Mouse (Mus musculus): ENCODE measurements around the gene Gm47959. TPM values are rescaled to one million over a fixed set of nuclear protein-coding genes. Genes with fewer than 3 reads are reported as not detected.
"Not testable (repeated sequence)": the region's sequence is repeated elsewhere in the genome, so short reads cannot be mapped to it uniquely, and the experiment has no call there.

Gene Gm47959
- not detected in 2 replicates for polyA plus RNA-seq (2015; fragmentation: Nextera tagmentation; extraction: Ambion mirVana)

GRCm38 (mm10) chr1:83000306-83000705, at the start of gene Gm47959:
Gm47959 (plus strand) TSS chr1:83000548.
- H3K9ac ChIP-seq (replicated peaks; ENCODE audit: low read length); H3K4me3 ChIP-seq (ENCODE audit: low read length); H3K27ac ChIP-seq (ENCODE audit: low read length); H3K4me1 ChIP-seq (ENCODE audit: insufficient read depth, low read length); ATAC-seq (ENCODE audit: low FRiP score, low TSS enrichment); H3K36me3 ChIP-seq (ENCODE audit: insufficient read depth, low read length); H3K9me3 ChIP-seq (ENCODE audit: low read length); H3K4me2 ChIP-seq (replicated peaks; ENCODE audit: low read depth, low read length); H3K27me3 ChIP-seq (ENCODE audit: insufficient read depth, low read length): not testable (repeated sequence)
- 98% methylated on average over 8 of the region's 9 CpGs for WGBS

- not testable (repeated sequence) for H3K4me3 ChIP-seq (ENCODE audit: low read length); ATAC-seq (ENCODE audit: low FRiP score, low TSS enrichment); H3K9ac ChIP-seq (replicated peaks; ENCODE audit: low read length)
These were observed 44.4 kb upstream of the Gm47959 start, which contains the start of gene Gm7544 for GRCm38 (mm10) chr1:82955913-82956312. Gm7544 (minus strand) TSS chr1:82956013.

GRCm38 (mm10) chr1:82959870-82960385, 40.4 kb upstream of the Gm47959 start, which contains the start of gene Gm47955:
Gm47955 (plus strand) TSS chr1:82960286.
- H3K36me3 ChIP-seq (ENCODE audit: insufficient read depth, low read length) = no peaks in the 10 kb centered on the region
- 80% methylated on average over 7 of the region's 11 CpGs for WGBS
- H3K4me1 ChIP-seq (ENCODE audit: insufficient read depth, low read length) = no peaks in the 10 kb centered on the region
- H3K4me2 ChIP-seq (replicated peaks; ENCODE audit: low read depth, low read length) = no peak within 1 kb of the TSS
- no peak for ATAC-seq (ENCODE audit: low FRiP score, low TSS enrichment)
- no peak within 1 kb of the TSS for H3K9ac ChIP-seq (replicated peaks; ENCODE audit: low read length)
- no peaks in the 10 kb centered on the region for H3K9me3 ChIP-seq (ENCODE audit: low read length)
- H3K27ac ChIP-seq (ENCODE audit: low read length) = no peak within 1 kb of the TSS
- no peaks in the 10 kb centered on the region for H3K27me3 ChIP-seq (ENCODE audit: insufficient read depth, low read length)
- H3K4me3 ChIP-seq (ENCODE audit: low read length) = no peak within 1 kb of the TSS

More at GRCm38 (mm10) chr1:82955913-82956312, 44.4 kb upstream of the Gm47959 start, which contains the start of gene Gm7544:
- H3K36me3 ChIP-seq (ENCODE audit: insufficient read depth, low read length); H3K27ac ChIP-seq (ENCODE audit: low read length); H3K9me3 ChIP-seq (ENCODE audit: low read length); H3K4me1 ChIP-seq (ENCODE audit: insufficient read depth, low read length); H3K4me2 ChIP-seq (replicated peaks; ENCODE audit: low read depth, low read length); H3K27me3 ChIP-seq (ENCODE audit: insufficient read depth, low read length): not testable (repeated sequence)

GRCm38 (mm10) chr1:82966413-82966812, 33.9 kb upstream of the Gm47959 start:
- no peaks in the 10 kb centered on the region for H3K4me1 ChIP-seq (ENCODE audit: insufficient read depth, low read length)
- WGBS = 70% methylated on average over 3 of the region's 3 CpGs
- no peak for ATAC-seq (ENCODE audit: low FRiP score, low TSS enrichment)
- no peak overlapping the region for H3K9ac ChIP-seq (replicated peaks; ENCODE audit: low read length)
- H3K9me3 ChIP-seq (ENCODE audit: low read length) = no peaks in the 10 kb centered on the region
- no peaks in the 10 kb centered on the region for H3K27me3 ChIP-seq (ENCODE audit: insufficient read depth, low read length)
- H3K4me3 ChIP-seq (ENCODE audit: low read length) = no peak overlapping the region
- no peaks in the 10 kb centered on the region for H3K36me3 ChIP-seq (ENCODE audit: insufficient read depth, low read length)
- H3K27ac ChIP-seq (ENCODE audit: low read length) = no peak overlapping the region
- no peak overlapping the region for H3K4me2 ChIP-seq (replicated peaks; ENCODE audit: low read depth, low read length)

GRCm38 (mm10) chr1:82972046-82972445, 28.3 kb upstream of the Gm47959 start:
- Histone ChIP-seq H3K27me3 (ENCODE audit: insufficient read depth, low read length) (no peaks in the 10 kb centered on the region), H3K9ac (replicated peaks; ENCODE audit: low read length) (no peak overlapping the region), H3K4me2 (replicated peaks; ENCODE audit: low read depth, low read length) (no peak overlapping the region), H3K9me3 (ENCODE audit: low read length) (no peaks in the 10 kb centered on the region), H3K36me3 (ENCODE audit: insufficient read depth, low read length) (no peaks in the 10 kb centered on the region), H3K4me3 (ENCODE audit: low read length) (no peak overlapping the region), H3K27ac (ENCODE audit: low read length) (no peak overlapping the region), H3K4me1 (ENCODE audit: insufficient read depth, low read length) (no peaks in the 10 kb centered on the region)
- ATAC-seq (ENCODE audit: low FRiP score, low TSS enrichment) = peak; percentile 61; the same call in 1 of the 2 replicates
- WGBS = 50% methylated on average over 4 of the region's 4 CpGs

- H3K27me3 ChIP-seq (ENCODE audit: insufficient read depth, low read length) = no peaks in the 10 kb centered on the region
- H3K4me1 ChIP-seq (ENCODE audit: insufficient read depth, low read length) = no peaks in the 10 kb centered on the region
- no peak overlapping the region for H3K27ac ChIP-seq (ENCODE audit: low read length)
- no peak overlapping the region for H3K9ac ChIP-seq (replicated peaks; ENCODE audit: low read length)
- no peak overlapping the region for H3K4me2 ChIP-seq (replicated peaks; ENCODE audit: low read depth, low read length)
- WGBS = 74% methylated on average over 1 of the region's 1 CpGs
- no peak for ATAC-seq (ENCODE audit: low FRiP score, low TSS enrichment)
- H3K36me3 ChIP-seq (ENCODE audit: insufficient read depth, low read length) = no peaks in the 10 kb centered on the region
- no peak overlapping the region for H3K4me3 ChIP-seq (ENCODE audit: low read length)
- no peaks in the 10 kb centered on the region for H3K9me3 ChIP-seq (ENCODE audit: low read length)
These were observed 27.1 kb upstream of the Gm47959 start for GRCm38 (mm10) chr1:82973244-82973643.

- Histone ChIP-seq H3K4me1 (ENCODE audit: insufficient read depth, low read length) (no peaks in the 10 kb centered on the region), H3K27ac (ENCODE audit: low read length) (no peak overlapping the region), H3K27me3 (ENCODE audit: insufficient read depth, low read length) (no peaks in the 10 kb centered on the region), H3K4me2 (replicated peaks; ENCODE audit: low read depth, low read length) (no peak overlapping the region), H3K9me3 (ENCODE audit: low read length) (no peaks in the 10 kb centered on the region), H3K4me3 (ENCODE audit: low read length) (no peak overlapping the region), H3K9ac (replicated peaks; ENCODE audit: low read length) (no peak overlapping the region), H3K36me3 (ENCODE audit: insufficient read depth, low read length) (no peaks in the 10 kb centered on the region)
- ATAC-seq (ENCODE audit: low FRiP score, low TSS enrichment) = no peak
- 62% methylated on average over 6 of the region's 6 CpGs for WGBS
These were observed 26.4 kb upstream of the Gm47959 start for GRCm38 (mm10) chr1:82973901-82974300.

GRCm38 (mm10) chr1:82974342-82974741, 26.0 kb upstream of the Gm47959 start:
- H3K9ac ChIP-seq (replicated peaks; ENCODE audit: low read length) = no peak overlapping the region
- ATAC-seq (ENCODE audit: low FRiP score, low TSS enrichment) = no peak
- H3K36me3 ChIP-seq (ENCODE audit: insufficient read depth, low read length) = no peaks in the 10 kb centered on the region
- H3K27ac ChIP-seq (ENCODE audit: low read length) = no peak overlapping the region
- H3K4me2 ChIP-seq (replicated peaks; ENCODE audit: low read depth, low read length) = no peak overlapping the region
- H3K4me3 ChIP-seq (ENCODE audit: low read length) = no peak overlapping the region
- H3K27me3 ChIP-seq (ENCODE audit: insufficient read depth, low read length) = no peaks in the 10 kb centered on the region
- H3K9me3 ChIP-seq (ENCODE audit: low read length) = no peaks in the 10 kb centered on the region
- 79% methylated on average over 9 of the region's 9 CpGs for WGBS
- no peaks in the 10 kb centered on the region for H3K4me1 ChIP-seq (ENCODE audit: insufficient read depth, low read length)

GRCm38 (mm10) chr1:82975750-82976149, 24.6 kb upstream of the Gm47959 start:
- Histone ChIP-seq H3K9me3 (ENCODE audit: low read length) (no peaks in the 10 kb centered on the region), H3K27ac (ENCODE audit: low read length) (no peak overlapping the region), H3K4me1 (ENCODE audit: insufficient read depth, low read length) (no peaks in the 10 kb centered on the region), H3K36me3 (ENCODE audit: insufficient read depth, low read length) (no peaks in the 10 kb centered on the region), H3K9ac (replicated peaks; ENCODE audit: low read length) (no peak overlapping the region), H3K4me2 (replicated peaks; ENCODE audit: low read depth, low read length) (no peak overlapping the region), H3K4me3 (ENCODE audit: low read length) (no peak overlapping the region), H3K27me3 (ENCODE audit: insufficient read depth, low read length) (no peaks in the 10 kb centered on the region)
- no peak for ATAC-seq (ENCODE audit: low FRiP score, low TSS enrichment)
- 82% methylated on average over 5 of the region's 5 CpGs for WGBS

GRCm38 (mm10) chr1:82977840-82978239, 22.5 kb upstream of the Gm47959 start:
- Histone ChIP-seq H3K4me1 (ENCODE audit: insufficient read depth, low read length) (no peaks in the 10 kb centered on the region), H3K27me3 (ENCODE audit: insufficient read depth, low read length) (no peaks in the 10 kb centered on the region), H3K36me3 (ENCODE audit: insufficient read depth, low read length) (no peaks in the 10 kb centered on the region), H3K27ac (ENCODE audit: low read length) (no peak overlapping the region), H3K4me2 (replicated peaks; ENCODE audit: low read depth, low read length) (no peak overlapping the region), H3K9me3 (ENCODE audit: low read length) (no peaks in the 10 kb centered on the region), H3K4me3 (ENCODE audit: low read length) (no peak overlapping the region), H3K9ac (replicated peaks; ENCODE audit: low read length) (no peak overlapping the region)
- no peak for ATAC-seq (ENCODE audit: low FRiP score, low TSS enrichment)

Data from kidney, embryonic 16.5 days (tissue).